Mouse (Mus musculus) lung, adult 2 months (tissue): ENCODE results near the gene Trim5.

Experiments
- CTCF ChIP-seq: fragments of 200-500 bp; IDR thresholded peaks from 2 replicates; pipeline ENCODE4 v1.5.1; 2011; ENCODE audit warnings: mild to moderate bottlenecking, low read length, control low read depth; ENCODE audit not compliant: insufficient read depth
- POLR2A ChIP-seq: fragments of 200-500 bp; IDR thresholded peaks from 2 replicates; pipeline ENCODE4 v1.6.1; 2011; ENCODE audit warnings: low read depth, mild to moderate bottlenecking, control low read depth, low read length, borderline replicate concordance; ENCODE audit errors: extremely low read depth

DNA sequence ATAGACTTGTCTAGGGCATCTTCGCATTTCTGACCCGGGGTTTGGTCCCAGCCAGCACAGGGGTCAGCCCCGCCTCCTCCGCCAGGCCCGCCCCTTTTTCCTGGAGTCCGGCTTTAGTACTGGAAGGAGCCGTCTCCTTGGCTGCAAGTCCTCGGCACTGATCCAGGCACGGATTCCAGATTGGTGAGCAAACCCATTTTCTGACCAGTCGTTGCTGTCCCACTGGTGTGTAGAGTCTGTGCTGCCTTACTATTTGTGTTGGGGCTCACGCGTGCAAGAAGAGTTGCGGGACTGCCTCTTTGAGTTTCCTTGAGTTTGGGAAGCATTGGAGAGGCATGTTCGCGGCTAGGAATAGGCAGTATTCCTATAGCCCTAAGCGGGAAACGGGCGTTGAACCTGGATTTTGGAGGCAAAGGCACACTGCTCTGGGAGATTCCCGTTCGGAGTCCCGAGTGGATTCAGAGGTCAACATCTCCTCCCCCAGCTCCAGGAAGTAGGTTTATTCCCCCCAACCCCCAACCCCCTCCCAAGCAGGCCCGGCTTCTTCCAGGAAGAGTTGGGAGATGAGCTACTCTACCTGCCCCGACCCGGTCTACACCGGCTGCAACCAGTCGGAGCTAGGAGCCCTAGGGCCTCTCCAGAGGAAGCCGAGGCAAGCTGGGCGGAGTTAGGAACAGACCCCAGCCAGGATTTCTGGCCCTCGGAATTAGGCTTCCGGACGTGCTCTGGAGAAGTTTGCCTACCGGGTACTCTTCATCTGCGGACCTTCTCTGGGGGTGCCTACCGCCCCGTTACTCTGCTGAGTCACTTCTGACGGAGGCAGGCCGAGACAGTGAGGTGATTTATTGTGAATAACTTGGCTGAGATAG lies 69.0 kb downstream of the Trim5 start, which contains the start of gene Trim6:
- TF ChIP-seq POLR2A (no peak; the same call in 1 of the 2 replicates), CTCF (no peak)
